Comparison of ENCODE assay signal across 27 mouse cellular contexts in the genomic region with DNA sequence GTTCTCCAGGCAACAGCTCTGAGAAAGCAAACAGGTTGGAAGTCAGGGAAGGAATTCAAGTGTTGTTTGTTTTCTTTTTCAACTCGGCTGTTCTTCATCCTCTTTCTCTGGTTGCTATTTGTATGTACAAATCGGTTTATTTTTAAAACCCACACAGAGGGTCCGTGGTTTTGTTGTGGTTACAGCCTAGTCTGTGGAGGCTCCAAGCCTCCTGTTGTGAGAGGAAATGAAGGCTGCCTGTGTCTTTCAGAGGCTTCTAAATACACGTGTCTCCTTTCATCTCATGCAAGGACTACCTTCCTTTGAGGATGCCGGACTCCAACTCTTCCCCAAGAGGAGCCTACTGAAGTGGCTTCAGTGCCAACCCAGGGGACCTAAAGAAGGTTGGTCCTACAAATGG.
DNase-seq lines count a peak whose midpoint lies in the region; ATAC-seq and TF ChIP-seq lines count a peak whose summit lies in the region.
"Had no signal": no experiment of that assay in that cellular context is flagged by ENCODE, and none has a peak within 500 bp of the region (broad histone marks: within the 10 kb centered on the region; RNA-seq: fewer than 3 reads in every experiment).

No protein-coding gene starts in this region.

- H3K9ac ChIP-seq in forebrain, postnatal 0 days: no peak overlapping the region
- H3K9ac ChIP-seq in kidney, embryonic 16.5 days (replicated peaks; ENCODE audit: low read length): no peak overlapping the region
- no peak overlapping the region for H3K9ac ChIP-seq in liver, embryonic 11.5 days (ENCODE audit: low read depth, low read length)
- H3K9ac ChIP-seq: embryonic facial prominence, embryonic 15.5 days; forebrain, embryonic 13.5 days; limb, embryonic 12.5 days; lung, embryonic 15.5 days; neural tube, embryonic 12.5 days had no signal

- no peak overlapping the region for H3K4me3 ChIP-seq in forebrain, postnatal 0 days (ENCODE audit: low read depth, low read length)
- no peak overlapping the region for H3K4me3 ChIP-seq in forebrain, embryonic 10.5 days
- no peak overlapping the region for H3K4me3 ChIP-seq in kidney, embryonic 16.5 days (ENCODE audit: low read length)
- H3K4me3 ChIP-seq in thymus, adult 2 months (ENCODE audit: control insufficient read depth, insufficient read depth, low read length): no peak overlapping the region
- H3K4me3 ChIP-seq in liver, embryonic 11.5 days (ENCODE audit: low read depth, low read length): no peak overlapping the region
- H3K4me3 ChIP-seq in heart, embryonic 10.5 days: no peak overlapping the region
- H3K4me3 ChIP-seq: embryonic facial prominence, embryonic 15.5 days; forebrain, embryonic 13.5 days; left cerebral cortex, adult 2 months; limb, embryonic 12.5 days; lung, embryonic 15.5 days; neural tube, embryonic 12.5 days had no signal

- TF ChIP-seq POLR2A in thymus, adult 2 months (IDR thresholded peaks at IDR 0.05; ENCODE audit: control insufficient read depth, extremely low read depth, insufficient read depth, low read length, poor library complexity): no peak

- no peaks in the 10 kb centered on the region for H3K36me3 ChIP-seq in forebrain, postnatal 0 days (ENCODE audit: insufficient read depth)
- H3K36me3 ChIP-seq in forebrain, embryonic 10.5 days (replicated peaks): no peaks in the 10 kb centered on the region
- H3K36me3 ChIP-seq in kidney, embryonic 16.5 days (ENCODE audit: insufficient read depth, low read length): no peaks in the 10 kb centered on the region
- H3K36me3 ChIP-seq in thymus, adult 2 months (ENCODE audit: control insufficient read depth, insufficient read depth, low read length): no peaks in the 10 kb centered on the region
- H3K36me3 ChIP-seq in liver, embryonic 11.5 days (ENCODE audit: control insufficient read depth, insufficient read depth, low read length): no peaks in the 10 kb centered on the region
- H3K36me3 ChIP-seq in heart, embryonic 10.5 days: no peaks in the 10 kb centered on the region
- H3K36me3 ChIP-seq: embryonic facial prominence, embryonic 15.5 days; limb, embryonic 12.5 days; lung, embryonic 15.5 days; neural tube, embryonic 12.5 days had no signal

- WGBS in forebrain, postnatal 0 days: 44% methylated on average over 5 of the region's 5 CpGs
- 64% methylated on average over 5 of the region's 5 CpGs for WGBS in forebrain, embryonic 10.5 days
- 37% methylated on average over 5 of the region's 5 CpGs for WGBS in kidney, embryonic 16.5 days
- WGBS in thymus, adult 2 months: under 1% methylated on average over 5 of the region's 5 CpGs
- 24% methylated on average over 5 of the region's 5 CpGs for WGBS in liver, embryonic 11.5 days
- 34% methylated on average over 5 of the region's 5 CpGs for WGBS in heart, embryonic 10.5 days

- H3K27ac ChIP-seq in forebrain, postnatal 0 days (ENCODE audit: low read depth, low read length): no peak overlapping the region
- no peak overlapping the region for H3K27ac ChIP-seq in forebrain, embryonic 10.5 days
- peak overlapping the region; percentile 26 for H3K27ac ChIP-seq in kidney, embryonic 16.5 days (ENCODE audit: low read length)
- no peak overlapping the region for H3K27ac ChIP-seq in thymus, adult 2 months (ENCODE audit: control insufficient read depth, insufficient read depth, low read length)
- no peak overlapping the region for H3K27ac ChIP-seq in liver, embryonic 11.5 days (ENCODE audit: low read depth, low read length)
- H3K27ac ChIP-seq in heart, embryonic 10.5 days: no peak overlapping the region; the same call in 1 of the 2 replicates
- H3K27ac ChIP-seq: embryonic facial prominence, embryonic 15.5 days; forebrain, embryonic 13.5 days; left cerebral cortex, adult 2 months; limb, embryonic 12.5 days; lung, embryonic 15.5 days; neural tube, embryonic 12.5 days; stomach, postnatal 0 days had no signal

- H3K9me3 ChIP-seq in forebrain, postnatal 0 days (ENCODE audit: low read length): no peaks in the 10 kb centered on the region
- no peaks in the 10 kb centered on the region; the same call in 1 of the 2 replicates for H3K9me3 ChIP-seq in forebrain, embryonic 10.5 days
- no peaks in the 10 kb centered on the region for H3K9me3 ChIP-seq in kidney, embryonic 16.5 days (ENCODE audit: low read length)
- H3K9me3 ChIP-seq in liver, embryonic 11.5 days (ENCODE audit: control insufficient read depth, low read length): no peaks in the 10 kb centered on the region
- no peaks in the 10 kb centered on the region for H3K9me3 ChIP-seq in heart, embryonic 10.5 days
- H3K9me3 ChIP-seq: embryonic facial prominence, embryonic 15.5 days; forebrain, embryonic 13.5 days; limb, embryonic 12.5 days; lung, embryonic 15.5 days; neural tube, embryonic 12.5 days had no signal

- H3K4me2 ChIP-seq in forebrain, postnatal 0 days (ENCODE audit: low read depth): no peak overlapping the region
- H3K4me2 ChIP-seq in kidney, embryonic 16.5 days (replicated peaks; ENCODE audit: low read depth, low read length): no peak overlapping the region
- H3K4me2 ChIP-seq in liver, embryonic 11.5 days: no peak overlapping the region
- H3K4me2 ChIP-seq: embryonic facial prominence, embryonic 15.5 days; forebrain, embryonic 13.5 days; limb, embryonic 12.5 days; lung, embryonic 15.5 days; midbrain, embryonic 11.5 days; neural tube, embryonic 12.5 days had no signal

- no peaks in the 10 kb centered on the region for H3K4me1 ChIP-seq in forebrain, postnatal 0 days (ENCODE audit: insufficient read depth)
- H3K4me1 ChIP-seq in forebrain, embryonic 10.5 days: no peaks in the 10 kb centered on the region
- H3K4me1 ChIP-seq in kidney, embryonic 16.5 days (ENCODE audit: insufficient read depth, low read length): peaks cover 6% of the 10 kb centered on the region
- peaks cover 22% of the 10 kb centered on the region for H3K4me1 ChIP-seq in thymus, adult 2 months (replicated peaks; ENCODE audit: control insufficient read depth, insufficient read depth, low read length)
- H3K4me1 ChIP-seq in liver, embryonic 11.5 days (replicated peaks; ENCODE audit: control insufficient read depth, insufficient read depth, low read length): no peaks in the 10 kb centered on the region
- peaks cover 12% of the 10 kb centered on the region for H3K4me1 ChIP-seq in heart, embryonic 10.5 days
- H3K4me1 ChIP-seq: forebrain, embryonic 13.5 days; limb, embryonic 12.5 days; neural tube, embryonic 12.5 days had no signal

- TF ChIP-seq CTCF in forebrain, postnatal 0 days (IDR thresholded peaks at IDR 0.05; ENCODE audit: low read depth): no peak
- no peak for TF ChIP-seq CTCF in thymus, adult 2 months (IDR thresholded peaks at IDR 0.05; ENCODE audit: borderline replicate concordance, control insufficient read depth, extremely low read depth, insufficient read depth, low read length, poor library complexity)

- DNase-seq in forebrain, postnatal 0 days: no peak
- no peak for DNase-seq in forebrain, embryonic 10.5 days (ENCODE audit: extremely low spot score, low spot score)
- DNase-seq in kidney, postnatal 14 days: no peak
- peak; percentile 42 for DNase-seq in thymus, adult 2 months
- DNase-seq in thymus, postnatal 4 days: peak; percentile 26
- DNase-seq in liver, embryonic 11.5 days (ENCODE audit: low spot score): no peak
- no peak for DNase-seq in heart, embryonic 10.5 days (ENCODE audit: low spot score)
- DNase-seq: adrenal gland, postnatal 10 days; cerebellum, adult 11 months; cerebellum, adult 9-10 months; gastrocnemius, postnatal 14 days; heart, postnatal 4 days; kidney, adult 18-20 months; kidney, postnatal 10 days; right cerebral cortex, adult 18-20 months; spleen, adult 18-20 months had no signal

- no peaks in the 10 kb centered on the region for H3K27me3 ChIP-seq in forebrain, postnatal 0 days (ENCODE audit: insufficient read depth, low read length)
- H3K27me3 ChIP-seq in forebrain, embryonic 10.5 days (ENCODE audit: poor library complexity, severe bottlenecking): no peaks in the 10 kb centered on the region
- no peaks in the 10 kb centered on the region for H3K27me3 ChIP-seq in kidney, embryonic 16.5 days (ENCODE audit: insufficient read depth, low read length)
- no peaks in the 10 kb centered on the region for H3K27me3 ChIP-seq in thymus, adult 2 months (ENCODE audit: control insufficient read depth, insufficient read depth, low read length)
- H3K27me3 ChIP-seq in liver, embryonic 11.5 days (replicated peaks; ENCODE audit: control insufficient read depth, insufficient read depth, low read length): no peaks in the 10 kb centered on the region
- no peaks in the 10 kb centered on the region for H3K27me3 ChIP-seq in heart, embryonic 10.5 days (ENCODE audit: insufficient read depth, poor library complexity, severe bottlenecking)
- H3K27me3 ChIP-seq: CH12.LX; embryonic facial prominence, embryonic 15.5 days; forebrain, embryonic 13.5 days; limb, embryonic 12.5 days; lung, embryonic 15.5 days; neural tube, embryonic 12.5 days had no signal

- peak; percentile 18; the same call in 1 of the 2 replicates for ATAC-seq in forebrain, postnatal 0 days
- ATAC-seq in kidney, embryonic 16.5 days (ENCODE audit: low FRiP score, low TSS enrichment): no peak
- ATAC-seq in liver, embryonic 11.5 days (replicated peaks; ENCODE audit: low FRiP score): no peak
- ATAC-seq: forebrain, embryonic 13.5 days; midbrain, embryonic 16.5 days had no signal

Comparison
In these comparisons a context has a peak if more than half of its experiments do, and no peak if none do; other contexts are left out.
1. DNase-seq: peak in thymus, adult 2 months (single experiment) and thymus, postnatal 4 days (single experiment); none in forebrain, postnatal 0 days (single experiment), forebrain, embryonic 10.5 days (single experiment), kidney, postnatal 14 days (single experiment), liver, embryonic 11.5 days (single experiment) and heart, embryonic 10.5 days (single experiment).